Mouse (Mus musculus): ENCODE data around the gene Spag17.
A peak's percentile ranks its signal among the peaks of the same experiment; 100 is the strongest.

Spag17 gene

DNA sequence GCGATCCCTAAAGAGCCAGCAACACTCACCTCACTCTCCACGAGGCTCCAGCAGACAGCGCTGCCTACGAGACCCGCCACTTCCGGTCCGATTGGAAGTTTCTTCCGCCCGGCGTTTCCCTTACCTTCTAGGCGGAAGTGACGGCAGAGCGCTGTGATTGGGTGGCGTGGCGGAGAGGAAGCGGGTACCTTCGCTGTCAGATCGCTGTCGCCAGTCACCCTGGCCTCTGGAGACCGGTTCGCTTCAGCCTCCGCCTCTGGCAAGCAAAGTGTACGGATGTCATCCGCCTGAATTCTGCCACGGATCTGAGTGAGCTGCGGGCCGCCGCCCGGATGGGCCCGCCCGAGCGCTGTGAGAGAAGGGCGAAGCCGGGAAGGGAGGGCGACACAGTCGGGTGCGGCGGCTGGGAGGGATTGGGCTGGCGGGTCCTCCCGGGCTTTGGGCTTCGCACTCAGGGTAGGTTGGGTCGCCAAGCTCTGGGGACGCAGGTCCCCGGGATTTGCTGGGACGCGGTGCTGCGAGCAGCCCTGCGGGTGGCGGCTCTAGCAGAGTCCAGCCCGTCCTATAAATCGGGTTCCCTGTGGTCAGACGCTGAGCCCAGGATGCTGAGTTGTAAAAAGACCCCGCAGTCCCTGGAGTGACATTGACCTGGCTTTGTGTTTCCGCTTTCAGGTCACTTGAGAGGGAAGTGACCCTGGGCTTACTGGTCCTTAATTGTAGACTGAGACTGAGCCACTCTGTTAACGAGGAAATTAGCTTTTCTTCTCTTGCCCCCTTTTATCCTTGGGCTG, 277.3 kb downstream of the Spag17 start, which contains the start of the genes Gdap2 and Wdr3:
TSS of gene Gdap2 (plus strand) at position 67 of the 791 bp plus-strand sequence.
TSS of gene Wdr3 (minus strand) at position 93 of the 791 bp plus-strand sequence.
- DNase-seq (ENCODE audit: low spot score in 2 of 2), result peak; percentile 97

DNA sequence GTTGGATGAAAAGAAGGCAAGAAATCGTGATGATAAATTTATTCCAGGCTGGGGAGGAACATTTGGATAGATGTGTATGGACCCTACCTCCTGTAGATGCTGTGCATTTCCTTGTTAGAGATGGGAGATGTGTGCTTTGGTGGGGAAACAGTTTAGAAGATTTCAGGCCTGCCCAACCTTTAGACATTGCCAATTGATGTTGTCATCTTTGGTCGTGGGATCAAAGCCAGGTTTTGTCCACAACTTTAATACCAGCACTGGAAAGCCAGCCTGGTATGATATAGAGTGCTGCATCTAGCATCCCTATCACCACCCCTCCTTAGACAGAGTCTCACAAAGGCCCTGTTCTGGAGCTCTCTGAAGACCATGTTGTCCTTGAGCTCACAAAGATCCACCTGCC, 278.4 kb downstream of the Spag17 start:
- no peak for DNase-seq (ENCODE audit: low spot score in 2 of 2)

- no peak for DNase-seq (ENCODE audit: low spot score in 2 of 2)
Measured at GRCm38 (mm10) chr3:100164991-100165390, 279.8 kb downstream of the Spag17 start.

DNA sequence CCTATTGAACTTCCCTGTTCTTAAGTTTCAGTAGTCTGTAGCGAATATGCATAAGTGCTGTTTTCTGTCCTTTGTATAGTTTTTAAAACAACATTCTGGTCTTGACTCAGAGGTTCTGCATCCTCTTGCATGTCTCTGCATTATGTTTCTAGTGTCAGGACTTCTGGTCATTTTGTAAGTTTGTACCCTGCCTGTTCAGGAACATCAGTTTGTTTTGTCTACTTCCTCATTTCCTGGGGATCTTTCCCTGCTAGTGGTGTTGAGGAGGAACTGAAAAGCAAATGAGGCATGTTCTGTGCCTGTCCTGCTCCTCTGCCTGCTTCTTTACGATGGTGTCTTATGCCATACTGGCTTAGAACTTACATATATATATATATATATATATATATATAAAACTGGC, 290.8 kb downstream of the Spag17 start:
- no peak for DNase-seq (ENCODE audit: low spot score in 2 of 2)

DNA sequence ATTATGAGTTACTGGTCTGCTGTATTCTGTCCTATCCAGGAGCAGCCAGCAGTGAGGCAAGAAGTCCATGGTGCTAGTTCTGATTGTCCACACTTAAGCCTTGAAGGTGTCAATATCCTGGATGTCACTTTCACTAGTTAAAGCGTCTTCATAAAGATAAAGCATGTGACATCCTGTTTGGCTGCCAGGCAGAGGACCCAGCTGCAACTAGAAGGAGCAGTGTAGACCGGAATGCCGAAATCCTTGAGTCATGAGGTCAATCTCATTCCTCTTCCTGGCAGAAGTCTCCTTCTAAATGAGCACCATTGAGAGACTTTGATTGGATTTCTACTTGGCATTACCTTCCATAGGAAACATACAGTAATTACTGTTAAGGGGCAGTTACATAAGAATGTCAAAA, 295.3 kb downstream of the Spag17 start:
- no peak for DNase-seq (ENCODE audit: low spot score in 2 of 2)

DNA sequence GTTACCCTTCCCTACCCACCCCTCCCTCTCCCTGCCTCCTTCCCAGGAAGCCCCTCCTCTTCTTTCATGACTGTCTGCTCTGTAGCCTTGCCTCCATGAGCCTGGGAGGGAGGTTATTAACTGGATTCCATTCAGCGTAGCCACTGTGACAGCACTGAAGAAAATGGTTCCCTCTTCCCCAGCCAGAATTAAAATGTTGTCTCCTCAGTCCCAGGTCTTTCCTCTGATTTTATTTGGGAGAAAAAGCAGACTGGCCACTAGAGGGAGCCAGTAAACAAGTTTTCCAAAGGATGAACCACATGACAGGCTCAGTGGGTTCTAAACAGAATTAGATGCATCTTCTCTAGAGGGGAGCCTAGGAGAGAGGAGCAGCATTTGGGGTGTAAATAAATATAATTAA, 304.2 kb downstream of the Spag17 start:
- peak; percentile 79 to 81 for DNase-seq (ENCODE audit: low spot score in 2 of 2)

GRCm38 (mm10) chr3:100189861-100190260, 304.7 kb downstream of the Spag17 start:
- no peak for DNase-seq (ENCODE audit: low spot score in 2 of 2)

Data from right cerebral cortex, postnatal 10 days (tissue).